Mouse (Mus musculus) T-helper 2 cell (primary cell): ENCODE results near the gene Pik3ip1.

Experiments
- in situ Hi-C: fragments of 300-600 bp; cut with MboI, MseI; formaldehyde crosslinking; loops from one replicate; pipeline ENCODE4 v1.15.1; 2025; ENCODE audit warnings: high pct_unique_total_duplicates

Gene Pik3ip1

GRCm38 (mm10) chr11:3302385-3302784 lies 27.8 kb upstream of the Pik3ip1 start:
- in situ Hi-C loops, result loop anchor here (10.0 kb wide), 1 partner anchor 78 kb away; no protein-coding TSS in a partner anchor

GRCm38 (mm10) chr11:3302792-3303191 lies 27.4 kb upstream of the Pik3ip1 start:
- in situ Hi-C loops, result loop anchor here (10.0 kb wide), 1 partner anchor 78 kb away; no protein-coding TSS in a partner anchor

GRCm38 (mm10) chr11:3305821-3306220 lies 24.4 kb upstream of the Pik3ip1 start:
- in situ Hi-C loops, result loop anchor here (10.0 kb wide), 1 partner anchor 81 kb away; no protein-coding TSS in a partner anchor

- in situ Hi-C loops, result loop anchor here (10.0 kb wide), 1 partner anchor 83 kb away; no protein-coding TSS in a partner anchor
These were observed 22.3 kb upstream of the Pik3ip1 start for GRCm38 (mm10) chr11:3307875-3308274.

GRCm38 (mm10) chr11:3309884-3310283 lies 20.3 kb upstream of the Pik3ip1 start:
- in situ Hi-C loops, result loop anchor here (10.0 kb wide), 1 partner anchor 85 kb away; no protein-coding TSS in a partner anchor

GRCm38 (mm10) chr11:3310789-3311585 lies 19.2 kb upstream of the Pik3ip1 start:
- in situ Hi-C loops, result no loop called here

- in situ Hi-C loops, result no loop called here
These were observed 18.4 kb upstream of the Pik3ip1 start for GRCm38 (mm10) chr11:3311586-3312347.

- in situ Hi-C loops, result no loop called here
These were observed 16.9 kb upstream of the Pik3ip1 start for GRCm38 (mm10) chr11:3313294-3313693.

GRCm38 (mm10) chr11:3314148-3314547 lies 16.1 kb upstream of the Pik3ip1 start:
- in situ Hi-C loops, result no loop called here

GRCm38 (mm10) chr11:3318286-3318685 lies 11.9 kb upstream of the Pik3ip1 start:
- in situ Hi-C loops, result no loop called here

- in situ Hi-C loops, result no loop called here
These were observed 1.9 kb upstream of the Pik3ip1 start for GRCm38 (mm10) chr11:3328271-3328670.

- in situ Hi-C loops, result no loop called here
These were observed 1.1 kb upstream of the Pik3ip1 start for GRCm38 (mm10) chr11:3328806-3329775.

- in situ Hi-C loops, result loop anchor here (5.0 kb wide), 1 partner anchor 38 kb away; no protein-coding TSS in a partner anchor
These were observed 365 bp downstream of the Pik3ip1 start for GRCm38 (mm10) chr11:3330566-3330965.

GRCm38 (mm10) chr11:3330991-3331750 lies 970 bp downstream of the Pik3ip1 start:
- in situ Hi-C loops, result loop anchor here (5.0 kb wide), 1 partner anchor 39 kb away; no protein-coding TSS in a partner anchor

- in situ Hi-C loops, result loop anchor here (5.0 kb wide), 1 partner anchor 40 kb away; no protein-coding TSS in a partner anchor
These were observed 1.8 kb downstream of the Pik3ip1 start for GRCm38 (mm10) chr11:3331756-3332642.

- in situ Hi-C loops, result loop anchor here (5.0 kb wide), 1 partner anchor 41 kb away; no protein-coding TSS in a partner anchor
These were observed 3.0 kb downstream of the Pik3ip1 start for GRCm38 (mm10) chr11:3333111-3333695.

GRCm38 (mm10) chr11:3334141-3334710 lies 4.0 kb downstream of the Pik3ip1 start:
- in situ Hi-C loops, result loop anchor here (5.0 kb wide), 1 partner anchor 42 kb away; no protein-coding TSS in a partner anchor

- in situ Hi-C loops, result loop anchor here (5.0 kb wide), 1 partner anchor 43 kb away; no protein-coding TSS in a partner anchor
These were observed 4.6 kb downstream of the Pik3ip1 start for GRCm38 (mm10) chr11:3334711-3335316.
